Mouse (Mus musculus) heart, embryonic 10.5 days (tissue): Measurements from ENCODE around the gene H3f3a. TPM values are rescaled to one million over a fixed set of nuclear protein-coding genes. Genes with fewer than 3 reads are reported as not detected.

Source experiments
- DNase-seq: peaks from one replicate; pipeline ENCODE4 v3.0.0-alpha.2; 2017; ENCODE audit warnings: low spot score
- H3K27ac ChIP-seq: fragments of 300-500 bp; sonication (generic); 2 replicates; pipeline ENCODE4 v1.5.1; 2016; ENCODE audit warnings: mild to moderate bottlenecking
- H3K27me3 ChIP-seq: fragments of 300-500 bp; sonication (generic); 2 replicates; pipeline ENCODE4 v1.6.1; 2016; ENCODE audit warnings: mild to moderate bottlenecking; ENCODE audit not compliant: poor library complexity, insufficient read depth, severe bottlenecking
- H3K36me3 ChIP-seq: fragments of 300-500 bp; sonication (generic); 2 replicates; pipeline ENCODE4 v1.6.1; 2016; ENCODE audit warnings: mild to moderate bottlenecking, moderate library complexity
- H3K4me1 ChIP-seq: fragments of 300-500 bp; sonication (generic); 2 replicates; pipeline ENCODE4 v1.6.1; 2016; ENCODE audit warnings: mild to moderate bottlenecking
- H3K4me3 ChIP-seq: fragments of 300-500 bp; sonication (generic); 2 replicates; pipeline ENCODE4 v1.5.1; 2016; ENCODE audit warnings: mild to moderate bottlenecking, moderate library complexity
- H3K9me3 ChIP-seq: fragments of 300-500 bp; sonication (generic); 2 replicates; pipeline ENCODE4 v1.6.1; 2016; ENCODE audit warnings: mild to moderate bottlenecking, moderate library complexity
- WGBS: fragments of 180-500 bp; shearing (Covaris S2); methylation state at CpG from one replicate; pipeline ENCODE4 v1.1.7; 2016; 5-methylcytosine and 5-hydroxymethylcytosine counted together
- polyA plus RNA-seq: library from polyadenylated mRNA; unstranded; fragments of >200 nt; fragmentation: Nextera tagmentation; extraction: Ambion mirVana; gene quantifications from 2 replicates; pipeline ENCODE4 v1.2.1, GENCODE M21; 2016

H3f3a gene
- polyA plus RNA-seq, 1 experiment from 2014 or later = 1,842 TPM

DNA sequence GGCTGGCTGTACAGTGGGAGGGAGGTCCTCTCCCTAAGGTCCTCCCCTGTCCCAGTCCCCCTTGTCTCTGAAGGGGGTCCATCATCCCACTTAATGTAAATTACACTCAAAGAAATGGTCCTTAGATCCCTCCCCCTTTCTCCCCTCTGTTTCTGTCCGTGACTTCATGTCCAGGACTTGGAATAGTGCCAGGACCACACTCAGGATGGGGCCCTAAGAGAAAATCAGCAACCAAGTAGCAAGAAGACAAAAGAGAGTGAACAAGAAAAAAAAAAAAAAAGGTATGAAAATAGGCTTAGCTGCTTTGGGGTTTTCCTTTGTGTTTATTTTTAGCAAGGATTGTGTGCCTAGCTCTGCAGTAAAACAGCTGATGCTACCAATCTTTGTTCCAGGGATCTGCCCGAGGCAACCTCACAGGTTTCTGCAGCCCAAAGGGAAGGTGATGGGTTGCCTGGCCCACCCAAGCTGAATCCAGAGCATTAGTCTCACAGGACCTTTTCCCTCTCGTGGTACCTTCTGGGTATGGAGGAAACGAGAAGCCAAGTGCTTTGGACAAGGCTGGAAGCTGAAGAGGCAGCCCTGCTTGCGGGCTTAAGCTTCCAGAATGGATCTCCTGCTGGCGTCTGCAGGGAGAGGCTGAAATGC, 37.8 kb downstream of the H3f3a start:
- WGBS = 62% methylated on average over 6 of the region's 6 CpGs
- no peak overlapping the region for H3K4me3 ChIP-seq
- H3K9me3 ChIP-seq = peaks cover 4% of the 10 kb centered on the region; the same call in 1 of the 2 replicates
- 0 out of 2 replicates have a peak, but pooled peaks cover 4% of the 10 kb centered on the region for H3K27me3 ChIP-seq
- H3K27ac ChIP-seq = peak overlapping the region; percentile 97; the same call in 1 of the 2 replicates
- DNase-seq = no peak
- H3K36me3 ChIP-seq = no peaks in the 10 kb centered on the region
- H3K4me1 ChIP-seq = peaks cover 29% of the 10 kb centered on the region

DNA sequence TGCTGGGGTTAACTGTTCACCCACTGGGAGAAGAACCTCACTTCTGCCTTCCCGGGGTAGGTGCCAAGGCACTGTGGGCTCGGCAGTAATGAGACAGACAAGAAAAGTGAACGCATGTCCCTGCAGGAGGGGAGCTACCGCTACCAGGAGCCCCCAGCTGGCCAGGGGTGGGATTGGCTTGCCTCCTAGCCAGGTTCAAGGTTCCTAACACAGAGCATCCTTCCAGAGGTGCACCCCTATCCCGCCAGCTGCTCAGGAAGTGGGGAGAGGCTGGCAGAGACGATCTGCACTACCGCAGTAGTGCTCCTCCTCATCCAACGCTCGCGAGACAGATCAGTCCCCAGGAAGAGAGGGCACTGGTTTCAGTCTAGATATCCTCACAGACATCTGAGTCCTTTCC, 38.4 kb downstream of the H3f3a start:
- no peak for DNase-seq
- no peaks in the 10 kb centered on the region for H3K36me3 ChIP-seq
- no peak overlapping the region for H3K4me3 ChIP-seq
- H3K27ac ChIP-seq = peak overlapping the region; percentile 97; the same call in 1 of the 2 replicates
- 0 out of 2 replicates have a peak, but pooled peaks cover under 1% of the 10 kb centered on the region for H3K27me3 ChIP-seq
- whole genome bisulfite sequencing = 81% methylated on average over 10 of the region's 10 CpGs
- peaks cover 4% of the 10 kb centered on the region; the same call in 1 of the 2 replicates for H3K9me3 ChIP-seq
- peaks cover 29% of the 10 kb centered on the region for H3K4me1 ChIP-seq

DNA sequence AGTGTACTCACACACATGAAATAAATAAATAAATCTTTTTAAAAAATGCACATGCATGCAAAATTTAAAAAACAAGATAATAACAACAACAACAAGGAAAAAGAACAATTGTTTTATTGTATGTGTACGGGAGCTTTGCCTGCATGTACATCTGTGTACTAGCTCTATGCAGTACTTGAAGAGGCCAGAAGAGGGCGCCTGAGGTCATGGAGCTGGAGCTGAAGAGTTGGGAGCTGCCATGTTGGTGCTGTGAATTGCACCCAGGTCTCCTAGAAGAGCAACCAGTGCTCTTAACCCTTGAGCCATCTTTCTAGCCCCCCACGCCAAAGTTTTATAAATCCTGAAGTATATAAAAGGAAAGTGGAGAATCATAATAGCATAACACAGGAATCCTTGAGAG, 39.1 kb downstream of the H3f3a start:
- H3K27ac ChIP-seq = no peak overlapping the region
- 63% methylated on average over 3 of the region's 3 CpGs for WGBS

DNA sequence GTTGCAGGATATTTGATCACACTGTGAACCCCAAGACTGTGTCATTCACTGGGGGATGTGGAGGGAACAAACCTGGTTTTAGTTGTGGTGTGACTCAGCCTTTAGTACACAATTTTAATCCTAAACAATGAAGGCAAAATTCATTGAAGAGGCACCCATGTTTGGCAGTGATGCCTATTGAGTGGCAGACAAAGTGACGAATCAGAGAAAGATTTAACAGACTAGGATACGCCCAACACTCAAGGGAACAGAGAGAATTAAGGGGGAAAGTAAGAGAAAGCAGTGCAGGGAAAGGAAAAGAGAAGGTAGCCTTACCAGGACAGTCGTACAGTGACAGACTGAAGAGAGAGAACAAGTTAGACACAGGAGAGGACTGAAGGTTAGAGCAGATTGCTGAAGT, 41.5 kb downstream of the H3f3a start:
- Histone ChIP-seq H3K27ac (no peak overlapping the region), H3K9me3 (peaks cover 4% of the 10 kb centered on the region; the same call in 1 of the 2 replicates), H3K27me3 (peaks cover 6% of the 10 kb centered on the region; the same call in 1 of the 2 replicates), H3K4me1 (peaks cover 40% of the 10 kb centered on the region), H3K36me3 (no peaks in the 10 kb centered on the region), H3K4me3 (no peak overlapping the region)
- WGBS = 82% methylated on average over 3 of the region's 3 CpGs
- no peak for DNase-seq

More for the DNA sequence above, 39.1 kb downstream of the H3f3a start:
- Histone ChIP-seq H3K27me3 (peaks cover 4% of the 10 kb centered on the region; the same call in 1 of the 2 replicates), H3K9me3 (peaks cover 4% of the 10 kb centered on the region; the same call in 1 of the 2 replicates), H3K36me3 (no peaks in the 10 kb centered on the region), H3K4me1 (peaks cover 29% of the 10 kb centered on the region), H3K4me3 (no peak overlapping the region)
- no peak for DNase-seq

DNA sequence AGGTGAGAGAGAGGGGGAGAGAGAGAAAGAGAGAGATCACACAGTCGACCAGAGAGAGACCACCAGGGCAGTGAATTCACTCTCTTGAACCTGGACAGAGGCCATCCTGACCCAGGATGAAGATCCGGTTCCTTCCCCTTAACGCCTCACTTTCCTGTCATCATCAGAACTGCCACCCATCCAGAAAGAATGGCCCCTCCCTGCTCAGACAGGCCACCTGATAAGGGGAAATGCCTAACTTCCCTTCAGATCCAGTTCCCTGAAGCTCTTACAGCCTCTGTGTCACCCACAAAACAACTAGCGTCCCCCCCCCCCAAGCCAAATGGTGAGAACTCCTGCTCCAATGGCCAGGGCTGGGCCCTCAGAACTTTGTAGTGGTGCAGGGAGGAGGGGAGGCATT, 42.0 kb downstream of the H3f3a start:
- Histone ChIP-seq H3K27ac (no peak overlapping the region), H3K4me3 (no peak overlapping the region), H3K4me1 (peaks cover 34% of the 10 kb centered on the region), H3K9me3 (peaks cover 4% of the 10 kb centered on the region; the same call in 1 of the 2 replicates), H3K36me3 (no peaks in the 10 kb centered on the region), H3K27me3 (peaks cover 6% of the 10 kb centered on the region; the same call in 1 of the 2 replicates)
- 45% methylated on average over 4 of the region's 4 CpGs for WGBS
- DNase-seq = no peak

DNA sequence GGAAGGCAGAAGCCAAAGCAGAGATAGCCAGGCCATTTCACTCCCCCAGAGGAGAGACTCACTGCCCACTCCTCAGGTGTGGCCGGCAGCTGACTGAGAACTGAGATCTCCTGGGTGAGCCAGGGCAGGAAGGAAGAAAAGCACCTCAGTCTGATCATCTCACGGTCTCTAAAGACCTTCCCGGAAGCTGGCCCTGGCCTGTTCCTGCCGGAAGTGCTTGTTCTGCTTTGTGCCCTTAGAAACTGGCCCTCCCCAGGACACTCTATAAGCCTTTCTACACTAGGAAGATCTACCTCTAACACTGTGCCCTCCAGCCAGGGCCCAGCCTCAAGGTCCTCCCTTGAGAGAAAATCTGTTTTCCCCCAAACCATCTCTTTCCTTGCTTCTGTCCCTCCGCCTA, 42.4 kb downstream of the H3f3a start:
- peaks cover 30% of the 10 kb centered on the region for H3K4me1 ChIP-seq
- H3K27ac ChIP-seq = no peak overlapping the region
- H3K4me3 ChIP-seq = no peak overlapping the region
- peaks cover 4% of the 10 kb centered on the region; the same call in 1 of the 2 replicates for H3K9me3 ChIP-seq
- DNase-seq = no peak
- peaks cover 8% of the 10 kb centered on the region; the same call in 1 of the 2 replicates for H3K27me3 ChIP-seq
- 62% methylated on average over 5 of the region's 5 CpGs for WGBS
- no peaks in the 10 kb centered on the region for H3K36me3 ChIP-seq

DNA sequence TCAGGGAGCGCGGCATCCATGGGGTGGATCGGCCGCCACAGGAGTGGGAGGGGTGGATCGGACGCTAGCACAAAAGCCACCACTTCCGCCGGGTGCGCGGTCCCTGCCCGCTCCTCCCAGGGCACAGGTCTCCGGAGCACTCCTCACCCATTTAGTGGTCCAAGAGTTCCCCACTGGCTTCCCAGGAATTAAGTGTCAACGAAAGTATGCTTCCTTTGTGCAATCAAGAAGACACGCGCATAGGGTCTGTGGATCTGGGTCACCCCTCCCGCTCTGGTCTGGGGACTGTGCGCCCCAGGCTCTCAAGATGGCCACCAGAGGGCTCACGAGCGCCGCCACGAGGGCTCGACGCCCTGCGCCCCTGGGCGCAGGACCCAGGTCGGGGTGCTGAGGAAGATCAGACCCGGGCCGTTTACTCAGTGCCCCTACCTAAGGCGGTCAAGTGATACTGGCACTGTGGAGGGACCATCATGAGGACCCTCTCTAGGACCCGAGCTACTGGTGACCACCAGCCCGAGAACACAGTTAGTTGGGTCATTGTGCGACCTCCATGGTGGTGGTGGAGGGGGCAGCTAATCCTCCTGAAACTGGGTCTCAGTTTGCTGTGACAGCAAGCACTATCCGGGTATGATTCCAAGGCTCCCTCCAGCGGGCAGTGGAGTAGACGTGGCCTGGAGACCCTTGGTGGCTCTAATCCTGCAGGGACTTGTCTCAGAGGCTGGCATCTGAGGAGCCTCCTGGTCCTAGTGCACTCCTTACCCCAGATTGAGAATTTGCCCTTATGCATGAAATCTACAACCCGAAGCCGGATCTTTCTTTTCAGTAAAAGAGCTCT, 45.2 kb downstream of the H3f3a start:
- Histone ChIP-seq H3K4me3 (peak overlapping the region; percentile 71), H3K36me3 (no peaks in the 10 kb centered on the region), H3K4me1 (peaks cover 20% of the 10 kb centered on the region), H3K9me3 (no peaks in the 10 kb centered on the region), H3K27ac (peak overlapping the region; percentile 90), H3K27me3 (peaks cover 12% of the 10 kb centered on the region)
- 4% methylated on average over 37 of the region's 37 CpGs for WGBS
- peak; percentile 92 for DNase-seq

DNA sequence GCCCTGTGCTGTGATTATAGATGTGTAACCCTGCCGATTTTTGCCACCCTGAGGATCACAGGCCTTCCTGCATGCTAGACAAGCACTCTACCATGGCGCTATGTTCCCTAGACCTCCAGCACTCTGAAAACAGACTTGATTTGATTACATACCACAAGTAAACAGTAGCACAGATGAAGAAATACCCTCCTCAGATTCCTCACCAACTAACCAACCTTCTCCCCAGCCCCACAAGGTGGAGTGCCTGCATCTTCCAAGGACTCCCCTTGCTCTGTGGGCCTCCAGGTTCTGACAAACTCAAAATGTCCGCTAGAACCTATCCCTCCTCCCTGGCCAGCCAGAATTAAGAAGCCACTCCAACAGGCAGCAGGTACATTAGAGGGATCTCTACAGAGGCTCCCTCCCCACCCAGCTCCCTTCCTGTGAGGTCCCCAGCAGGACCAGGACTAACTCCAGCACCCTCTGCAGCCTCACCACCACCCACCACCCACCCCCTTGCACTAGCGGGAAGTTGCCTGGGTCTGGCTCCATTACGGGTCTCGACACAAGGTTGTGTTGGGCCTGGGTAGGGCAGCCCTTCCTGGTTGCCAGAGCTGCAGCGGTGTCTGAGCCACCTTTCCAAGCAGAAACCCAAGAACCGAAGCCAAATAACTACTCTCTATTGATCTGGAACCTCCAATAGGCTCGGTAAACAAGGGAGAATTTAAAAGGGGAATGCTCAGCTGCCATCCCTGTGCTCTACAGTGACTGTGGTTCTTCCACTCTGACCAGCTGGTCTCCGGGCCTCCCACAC, 46.0 kb downstream of the H3f3a start:
- no peak for DNase-seq
- peak overlapping the region; percentile 71 for H3K4me3 ChIP-seq
- H3K4me1 ChIP-seq = peaks cover 26% of the 10 kb centered on the region
- H3K27ac ChIP-seq = peak overlapping the region; percentile 90
- H3K9me3 ChIP-seq = no peaks in the 10 kb centered on the region
- H3K36me3 ChIP-seq = no peaks in the 10 kb centered on the region
- WGBS = 15% methylated on average over 10 of the region's 10 CpGs
- H3K27me3 ChIP-seq = peaks cover 20% of the 10 kb centered on the region

DNA sequence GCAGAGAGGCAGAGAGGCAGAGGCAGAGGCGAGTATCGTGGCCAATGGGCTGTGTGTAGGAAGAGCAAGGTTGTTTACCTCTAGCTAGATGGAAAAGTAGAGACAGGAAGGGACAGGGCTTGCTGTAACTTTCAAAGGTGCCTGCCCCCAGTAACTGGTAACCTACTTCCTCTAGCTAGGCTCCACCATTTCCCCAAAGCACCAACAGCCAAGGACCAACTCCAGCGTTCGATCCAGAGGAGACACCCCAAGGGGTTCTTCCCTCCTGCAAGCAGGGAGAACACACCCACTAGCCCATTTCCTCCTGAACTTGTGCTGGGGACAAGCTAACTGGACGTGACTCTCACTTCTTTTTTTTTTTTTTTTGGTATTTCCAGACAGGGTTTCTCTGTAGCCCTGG, 47.2 kb downstream of the H3f3a start:
- H3K4me3 ChIP-seq = no peak overlapping the region
- WGBS = 51% methylated on average over 5 of the region's 5 CpGs
- no peaks in the 10 kb centered on the region for H3K9me3 ChIP-seq
- H3K36me3 ChIP-seq = no peaks in the 10 kb centered on the region
- DNase-seq = no peak
- no peak overlapping the region for H3K27ac ChIP-seq
- peaks cover 31% of the 10 kb centered on the region for H3K4me1 ChIP-seq
- peaks cover 32% of the 10 kb centered on the region for H3K27me3 ChIP-seq

DNA sequence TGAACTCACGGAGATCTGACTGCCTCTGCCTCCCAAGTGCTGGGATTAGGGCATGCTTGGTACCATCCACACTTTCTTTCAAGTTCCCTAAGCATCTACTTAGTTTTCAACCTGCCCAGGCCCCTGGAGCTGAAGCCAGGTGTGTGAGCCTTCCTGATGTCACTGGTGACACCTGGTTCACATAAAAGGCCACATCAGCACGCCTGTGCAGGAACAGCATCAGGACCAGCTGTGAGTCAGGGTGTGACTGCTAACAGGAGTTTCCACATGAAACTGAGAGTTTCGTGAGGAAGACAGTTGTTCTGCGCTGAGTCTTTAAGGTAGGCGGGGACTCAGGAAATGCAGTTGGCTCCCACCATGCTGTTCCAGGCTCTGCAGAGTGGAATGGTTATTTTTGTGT, 48.4 kb downstream of the H3f3a start:
- no peak for DNase-seq
- no peaks in the 10 kb centered on the region for H3K36me3 ChIP-seq
- peaks cover 31% of the 10 kb centered on the region for H3K4me1 ChIP-seq
- no peak overlapping the region for H3K4me3 ChIP-seq
- peaks cover 32% of the 10 kb centered on the region for H3K27me3 ChIP-seq
- H3K9me3 ChIP-seq = no peaks in the 10 kb centered on the region
- 74% methylated on average over 5 of the region's 5 CpGs for WGBS
- H3K27ac ChIP-seq = no peak overlapping the region

DNA sequence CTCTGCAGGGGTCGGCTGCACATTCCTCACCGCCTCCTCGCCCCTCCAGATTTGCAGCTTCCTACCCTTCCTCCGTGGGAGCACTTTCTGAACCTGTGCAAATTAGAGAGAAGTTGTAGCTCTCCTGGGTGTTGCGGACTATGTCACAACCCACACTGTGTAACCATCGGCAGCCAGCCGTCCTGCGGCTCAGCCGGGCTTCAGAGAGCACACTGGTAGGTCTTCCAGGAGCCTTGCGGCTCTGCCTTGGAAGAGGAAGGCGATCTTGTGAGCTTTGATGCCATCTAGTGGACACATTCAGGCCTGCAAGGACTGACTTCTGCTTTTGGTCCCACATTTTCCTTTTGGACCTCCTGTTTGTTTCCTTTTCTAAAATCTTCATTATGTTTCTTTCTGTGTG, 49.9 kb downstream of the H3f3a start:
- 2% methylated on average over 11 of the region's 11 CpGs for WGBS

DNA sequence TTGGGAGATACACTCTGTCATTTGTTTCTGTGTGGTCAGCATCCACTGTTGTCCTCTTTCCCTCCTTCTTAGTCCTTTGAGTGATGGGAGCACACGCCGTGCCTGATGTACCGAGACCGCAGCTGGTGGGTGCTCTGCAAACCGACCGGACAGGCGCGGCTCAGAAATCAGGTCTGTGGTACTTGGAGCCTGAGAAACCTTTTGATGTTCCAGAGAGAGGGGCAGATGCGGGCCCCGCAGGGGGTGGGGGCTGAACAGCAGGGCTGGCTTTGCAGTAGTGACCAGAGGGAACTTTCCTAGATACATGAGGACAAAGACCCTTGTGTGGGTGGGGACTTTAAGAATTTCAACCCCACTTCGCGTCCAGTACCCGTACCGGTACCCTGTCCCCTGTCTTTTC, 50.4 kb downstream of the H3f3a start:
- H3K4me1 ChIP-seq = peaks cover 24% of the 10 kb centered on the region
- H3K4me3 ChIP-seq = peak overlapping the region; percentile 61
- H3K27me3 ChIP-seq = peaks cover 26% of the 10 kb centered on the region
- H3K9me3 ChIP-seq = no peaks in the 10 kb centered on the region
- H3K27ac ChIP-seq = 0 out of 2 replicates have a peak overlapping the region, but pooled peaks have one; percentile 38
- H3K36me3 ChIP-seq = no peaks in the 10 kb centered on the region
- no peak for DNase-seq
- 11% methylated on average over 14 of the region's 14 CpGs for WGBS

More for the DNA sequence above, 49.9 kb downstream of the H3f3a start:
- H3K4me1 ChIP-seq = peaks cover 29% of the 10 kb centered on the region
- DNase-seq = peak; percentile 88
- no peaks in the 10 kb centered on the region for H3K36me3 ChIP-seq
- H3K4me3 ChIP-seq = peak overlapping the region; percentile 61
- H3K27me3 ChIP-seq = peaks cover 26% of the 10 kb centered on the region
- H3K27ac ChIP-seq = peak overlapping the region; percentile 38; the same call in 1 of the 2 replicates
- no peaks in the 10 kb centered on the region for H3K9me3 ChIP-seq
